Mouse (Mus musculus): ENCODE data around the gene Arhgap18. TPM values are rescaled to one million over a fixed set of nuclear protein-coding genes. Genes with fewer than 3 reads are reported as not detected.
A peak's percentile ranks its signal among the peaks of the same experiment; 100 is the strongest.

Gene Arhgap18
- polyA plus RNA-seq (2021): 25.7 TPM

DNA sequence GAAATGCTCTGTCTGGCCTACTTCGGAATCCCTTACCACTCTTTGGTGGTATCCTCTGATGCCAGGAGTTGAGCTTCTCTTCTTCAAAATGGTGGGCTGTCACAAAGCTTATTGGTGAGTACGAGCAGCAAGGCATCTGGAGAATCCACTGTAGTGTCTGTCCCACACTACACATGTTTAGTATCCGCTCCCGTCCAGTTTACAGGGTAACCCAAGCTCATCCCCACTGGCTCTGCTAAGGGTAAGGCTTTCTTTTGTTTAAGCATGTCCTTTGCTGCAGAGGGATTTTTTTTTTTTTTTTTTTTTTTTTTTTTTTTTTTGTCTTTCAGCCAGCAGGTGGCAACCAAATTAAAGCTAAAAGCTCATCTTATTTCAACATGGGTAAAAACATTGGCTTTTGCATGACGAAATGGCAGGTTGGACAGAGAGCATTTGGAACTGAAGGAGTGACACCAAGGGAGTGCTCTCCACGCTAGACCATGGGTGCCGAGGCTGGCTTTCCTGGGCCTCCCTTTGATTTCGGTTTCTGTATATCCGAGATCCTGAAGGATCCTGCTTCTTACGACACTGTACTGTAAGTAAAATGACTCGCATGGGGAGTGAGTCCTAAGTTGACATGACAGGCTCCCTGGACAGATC is at the start of gene Arhgap18:
Gene Arhgap18 (plus strand): TSS at position 493 of the 639 bp plus-strand sequence.
- in situ Hi-C loops (cut with MboI; ENCODE audit: low pct_unique_long_range_greater_than_20kb): loop anchor here (5.0 to 10.0 kb wide), 4 partner anchors 41 to 381 kb away; no protein-coding TSS in a partner anchor
- peak; percentile 5 for TF ChIP-seq CTCF (IDR thresholded peaks at IDR 0.05)
- POLR2A ChIA-PET: no interaction called here
- H3K27me3 ChIP-seq: no peaks in the 10 kb centered on the region
- CTCF ChIA-PET: interaction anchor here (0.6 to 7.1 kb wide), 27 partner anchors 10 to 887 kb away, joined by 3 to 98 read pairs (median 4); no protein-coding TSS in a partner anchor
- ATAC-seq (peak; percentile 33), DNase-seq (ENCODE audit: low read depth, low spot score) (no peak)

DNA sequence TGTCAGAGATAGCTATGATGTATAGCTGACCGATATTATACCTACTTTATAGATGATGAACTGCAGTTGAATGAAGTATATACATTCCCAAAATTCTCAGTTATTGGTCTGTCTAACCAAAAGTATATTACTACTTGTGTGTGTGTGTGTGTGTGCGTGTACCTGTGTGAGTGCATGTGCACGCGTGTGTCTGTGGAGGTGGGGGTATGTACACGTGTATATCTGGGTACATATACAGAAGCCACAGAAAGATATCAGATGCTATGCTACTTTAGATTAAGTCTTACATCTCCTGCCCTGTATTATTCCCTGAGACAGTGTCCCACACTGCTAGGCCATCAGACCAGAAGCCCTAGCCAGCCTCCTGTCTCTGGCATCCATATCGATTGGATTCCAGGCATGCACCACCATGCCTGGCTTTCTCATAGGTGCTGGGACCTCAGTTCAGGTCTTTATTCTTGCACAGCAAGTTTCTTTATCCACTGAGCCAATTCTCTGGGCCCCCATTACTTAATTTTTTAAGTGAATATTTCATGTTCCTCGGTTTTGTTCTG is 42.7 kb upstream of the Arhgap18 start:
- no peak for DNase-seq (ENCODE audit: low read depth, low spot score)
- ChIA-PET POLR2A (no interaction called here), CTCF (interaction anchor here (1.0 to 2.1 kb wide), 2 partner anchors 43 to 180 kb away, joined by 3 to 12 read pairs; partner anchors contain the start of gene Arhgap18)
- in situ Hi-C loops (cut with MboI; ENCODE audit: low pct_unique_long_range_greater_than_20kb): loop anchor here (5.0 to 10.0 kb wide), 4 partner anchors 42 to 336 kb away; partner anchors contain the start of genes Arhgap18 and L3mbtl3
- H3K27me3 ChIP-seq: peaks cover 9% of the 10 kb centered on the region
- no peak for ATAC-seq
- TF ChIP-seq CTCF (IDR thresholded peaks at IDR 0.05): no peak

DNA sequence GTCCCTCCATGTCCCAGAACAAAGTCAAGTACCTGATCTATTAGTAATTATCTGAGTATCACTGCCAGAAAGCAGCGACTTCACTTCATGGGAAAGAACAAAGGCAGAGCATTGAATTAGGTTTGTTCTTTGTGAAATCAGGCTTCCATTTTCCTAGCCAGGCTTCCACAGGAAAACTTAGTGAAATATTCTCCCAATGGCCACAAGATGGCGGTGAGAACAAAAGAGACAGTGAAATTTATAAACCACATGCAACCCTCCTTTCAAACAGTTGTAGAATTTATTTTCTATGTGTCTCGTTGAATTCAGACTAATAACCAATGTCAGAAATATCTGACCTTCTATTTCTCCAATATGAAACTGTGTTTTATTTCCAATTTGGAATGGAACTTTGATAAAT is 42.2 kb upstream of the Arhgap18 start:
- in situ Hi-C loops (cut with MboI; ENCODE audit: low pct_unique_long_range_greater_than_20kb): loop anchor here (5.0 to 10.0 kb wide), 4 partner anchors 41 to 336 kb away; partner anchors contain the start of genes Arhgap18 and L3mbtl3
- peak; percentile 66 for TF ChIP-seq CTCF (IDR thresholded peaks at IDR 0.05)
- POLR2A ChIA-PET: no interaction called here
- DNase-seq (ENCODE audit: low read depth, low spot score) (no peak), ATAC-seq (no peak)
- CTCF ChIA-PET: interaction anchor here (0.7 to 2.9 kb wide), 10 partner anchors 9 to 218 kb away, joined by 3 to 20 read pairs (median 3); partner anchors contain the start of gene Arhgap18
- H3K27me3 ChIP-seq: peaks cover 9% of the 10 kb centered on the region

DNA sequence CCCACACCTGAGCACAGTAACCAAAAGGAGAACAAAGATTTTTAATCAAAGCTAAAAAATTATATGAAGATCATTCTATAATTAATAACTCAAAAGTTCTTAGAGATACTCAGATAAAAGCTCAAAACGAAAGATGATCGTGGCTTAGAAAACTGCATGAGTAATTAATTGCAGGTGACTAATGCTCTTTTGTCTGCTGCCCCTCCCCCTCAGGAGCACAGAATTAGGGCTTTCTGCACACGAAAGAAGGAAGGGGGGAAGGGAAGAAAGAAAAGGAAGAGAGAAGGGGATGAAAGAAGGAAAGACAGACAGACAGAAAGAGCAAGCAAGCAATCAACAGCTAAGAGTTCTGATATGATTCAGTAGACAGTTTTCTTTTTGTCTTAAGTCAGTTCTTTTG is 39.2 kb upstream of the Arhgap18 start:
- CTCF ChIA-PET: interaction anchor here (0.9 to 2.9 kb wide), 3 partner anchors 37 to 282 kb away, joined by 3 to 20 read pairs (median 3); partner anchors contain the start of gene Arhgap18
- TF ChIP-seq CTCF (IDR thresholded peaks at IDR 0.05): no peak
- POLR2A ChIA-PET: no interaction called here
- in situ Hi-C loops (cut with MboI; ENCODE audit: low pct_unique_long_range_greater_than_20kb): loop anchor here (5.0 to 10.0 kb wide), 4 partner anchors 38 to 339 kb away; partner anchors contain the start of genes Arhgap18 and L3mbtl3
- peaks cover 3% of the 10 kb centered on the region for H3K27me3 ChIP-seq
- ATAC-seq: no peak
- DNase-seq (ENCODE audit: low read depth, low spot score): no peak

DNA sequence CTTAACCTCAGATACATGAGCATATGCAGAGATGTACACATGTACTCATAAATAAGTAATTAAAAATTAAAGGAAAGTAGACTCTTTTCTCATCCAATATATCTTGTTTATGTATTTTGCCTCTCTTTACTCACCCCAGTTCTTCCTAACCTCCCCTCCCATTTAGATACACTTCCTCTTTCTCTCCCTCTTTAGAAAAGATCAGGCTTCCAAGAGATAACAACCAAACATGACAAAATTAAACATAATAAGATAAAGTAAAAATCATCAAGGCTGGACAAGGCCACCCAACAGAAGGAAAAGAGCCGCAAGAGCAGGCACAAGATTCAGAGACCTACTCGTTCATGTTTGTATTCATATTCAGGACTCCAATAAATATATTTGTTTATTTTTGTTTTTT is 28.5 kb upstream of the Arhgap18 start:
- no peaks in the 10 kb centered on the region for H3K27me3 ChIP-seq
- no peak for DNase-seq (ENCODE audit: low read depth, low spot score)
- no peak for TF ChIP-seq CTCF (IDR thresholded peaks at IDR 0.05)
- ATAC-seq: no peak
- in situ Hi-C loops (cut with MboI; ENCODE audit: low pct_unique_long_range_greater_than_20kb): no loop called here
- CTCF ChIA-PET: interaction anchor here (0.8 kb wide), 1 partner anchor 25 kb away, joined by 3 read pairs; no protein-coding TSS in a partner anchor
- POLR2A ChIA-PET: no interaction called here

DNA sequence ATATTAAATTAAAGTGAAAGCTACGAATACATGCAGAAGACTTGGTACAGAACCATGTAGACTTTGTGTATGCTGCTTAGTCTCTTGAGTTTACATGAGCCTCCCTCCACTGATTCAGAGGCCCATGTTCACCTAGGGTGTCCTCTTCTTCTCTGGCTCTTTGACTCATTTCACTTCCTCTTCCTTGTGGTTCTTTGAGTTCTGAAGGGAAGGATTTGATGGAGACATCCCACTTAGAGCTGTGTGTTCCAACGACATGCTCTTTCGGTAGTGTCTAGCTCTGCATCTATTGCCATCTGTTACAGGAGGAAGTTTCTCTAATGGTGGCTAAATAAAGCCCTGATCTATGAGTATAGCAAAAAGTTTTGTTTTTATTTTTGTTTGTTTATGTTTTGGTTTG is 28.0 kb upstream of the Arhgap18 start:
- H3K27me3 ChIP-seq: no peaks in the 10 kb centered on the region
- ChIA-PET CTCF (interaction anchor here (0.8 kb wide), 1 partner anchor 25 kb away, joined by 3 read pairs; no protein-coding TSS in a partner anchor), POLR2A (no interaction called here)
- no peak for ATAC-seq
- in situ Hi-C loops (cut with MboI; ENCODE audit: low pct_unique_long_range_greater_than_20kb): no loop called here
- TF ChIP-seq CTCF (IDR thresholded peaks at IDR 0.05): no peak
- DNase-seq (ENCODE audit: low read depth, low spot score): no peak

DNA sequence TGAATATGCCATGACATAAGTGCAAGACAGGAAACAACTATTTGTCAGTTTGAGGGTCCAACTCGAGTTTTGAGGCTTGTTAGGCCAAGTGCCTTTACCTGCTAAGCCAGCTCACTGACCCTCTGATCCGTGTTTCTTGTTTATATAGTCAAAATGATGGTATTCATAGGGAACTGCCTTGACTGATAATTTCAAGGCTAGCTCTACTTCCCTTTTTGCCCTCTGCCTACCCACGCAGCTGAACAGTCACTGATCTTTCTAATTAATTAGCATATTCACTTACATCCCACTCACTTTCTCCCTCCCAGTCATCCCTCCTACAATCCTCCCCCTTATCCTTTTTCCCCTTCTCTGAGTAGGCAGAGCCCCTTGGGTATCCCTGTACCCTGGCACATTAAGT is 2.4 kb upstream of the Arhgap18 start:
- TF ChIP-seq CTCF (IDR thresholded peaks at IDR 0.05): no peak
- POLR2A ChIA-PET: interaction anchor here (1.5 kb wide), 1 partner anchor 35 kb away, joined by 4 read pairs; no protein-coding TSS in a partner anchor
- no peaks in the 10 kb centered on the region for H3K27me3 ChIP-seq
- CTCF ChIA-PET: interaction anchor here (0.8 to 7.1 kb wide), 5 partner anchors 30 to 378 kb away, joined by 3 to 98 read pairs (median 3); no protein-coding TSS in a partner anchor
- DNase-seq (ENCODE audit: low read depth, low spot score) (no peak), ATAC-seq (no peak)
- in situ Hi-C loops (cut with MboI; ENCODE audit: low pct_unique_long_range_greater_than_20kb): loop anchor here (5.0 to 10.0 kb wide), 4 partner anchors 39 to 379 kb away; no protein-coding TSS in a partner anchor

DNA sequence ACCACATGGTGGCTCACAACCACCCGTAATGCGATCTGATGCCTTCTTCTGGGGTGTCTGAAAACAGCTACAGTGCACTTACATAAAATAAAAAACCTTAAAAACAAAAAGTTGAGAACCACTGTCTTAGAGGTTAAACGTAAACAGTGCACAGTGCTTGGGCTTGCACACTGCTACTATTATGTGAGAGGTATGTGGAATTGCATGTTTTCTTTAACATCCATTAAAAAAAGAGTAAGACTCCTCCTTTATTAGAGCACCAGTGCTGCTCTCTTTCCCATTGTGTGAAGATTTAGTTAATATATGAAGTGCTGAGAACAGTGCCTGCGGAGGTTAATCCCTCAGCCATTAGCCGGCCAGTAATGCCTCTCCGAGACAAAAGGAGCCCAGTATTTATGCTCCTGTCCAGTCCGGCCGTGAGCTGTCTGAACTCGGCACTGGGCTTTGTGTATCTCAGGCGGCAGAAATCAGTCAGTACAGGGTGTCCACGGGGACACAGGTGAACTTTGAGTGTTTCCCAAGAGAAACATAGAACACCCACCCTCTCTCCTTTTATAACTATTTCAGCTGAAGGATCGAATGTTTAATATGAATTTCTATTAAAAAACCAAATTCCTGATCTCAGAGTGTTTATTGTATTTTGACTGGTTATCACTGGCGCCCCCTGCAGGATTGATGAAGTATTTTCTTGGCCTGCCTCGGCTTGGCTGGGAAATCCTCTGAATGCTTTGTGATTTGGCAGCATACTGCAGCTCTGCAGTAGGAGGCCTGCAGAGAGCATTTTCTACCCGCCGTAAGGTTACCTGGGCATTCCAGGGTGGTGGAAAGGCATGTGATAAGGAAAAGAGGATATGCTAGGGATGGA is 925 bp upstream of the Arhgap18 start:
- in situ Hi-C loops (cut with MboI; ENCODE audit: low pct_unique_long_range_greater_than_20kb): loop anchor here (5.0 to 10.0 kb wide), 4 partner anchors 40 to 380 kb away; no protein-coding TSS in a partner anchor
- TF ChIP-seq CTCF (IDR thresholded peaks at IDR 0.05): peak; percentile 84
- CTCF ChIA-PET: interaction anchor here (0.6 to 7.1 kb wide), 30 partner anchors 9 to 886 kb away, joined by 3 to 98 read pairs (median 3); no protein-coding TSS in a partner anchor
- DNase-seq (ENCODE audit: low read depth, low spot score): no peak
- peak; percentile 65 for ATAC-seq
- no peaks in the 10 kb centered on the region for H3K27me3 ChIP-seq
- POLR2A ChIA-PET: no interaction called here

DNA sequence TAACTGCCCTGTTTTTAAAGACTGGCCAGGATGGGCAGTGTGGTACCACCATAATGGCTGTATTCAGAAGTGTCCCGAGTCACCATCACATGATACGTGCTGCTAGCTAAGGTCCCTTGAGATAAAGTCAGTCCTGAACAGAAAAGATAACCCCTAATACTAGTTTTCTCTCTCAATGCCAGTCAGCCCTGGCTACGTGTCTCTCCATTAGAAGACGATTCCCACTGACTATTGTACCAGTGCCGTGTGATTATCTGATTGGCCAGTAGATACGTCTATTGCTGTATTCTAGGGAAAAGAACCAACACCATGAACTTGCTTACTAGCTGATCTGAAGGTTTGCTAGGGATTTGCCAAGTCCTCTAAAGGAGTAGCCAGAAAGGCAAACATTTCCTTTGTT is 785 bp downstream of the Arhgap18 start:
- H3K27me3 ChIP-seq: no peaks in the 10 kb centered on the region
- DNase-seq (ENCODE audit: low read depth, low spot score) (no peak), ATAC-seq (no peak)
- TF ChIP-seq CTCF (IDR thresholded peaks at IDR 0.05): no peak
- in situ Hi-C loops (cut with MboI; ENCODE audit: low pct_unique_long_range_greater_than_20kb): loop anchor here (5.0 to 10.0 kb wide), 4 partner anchors 42 to 382 kb away; no protein-coding TSS in a partner anchor
- POLR2A ChIA-PET: no interaction called here
- CTCF ChIA-PET: interaction anchor here (1.0 to 7.1 kb wide), 7 partner anchors 41 to 134 kb away, joined by 3 to 98 read pairs (median 3); no protein-coding TSS in a partner anchor

DNA sequence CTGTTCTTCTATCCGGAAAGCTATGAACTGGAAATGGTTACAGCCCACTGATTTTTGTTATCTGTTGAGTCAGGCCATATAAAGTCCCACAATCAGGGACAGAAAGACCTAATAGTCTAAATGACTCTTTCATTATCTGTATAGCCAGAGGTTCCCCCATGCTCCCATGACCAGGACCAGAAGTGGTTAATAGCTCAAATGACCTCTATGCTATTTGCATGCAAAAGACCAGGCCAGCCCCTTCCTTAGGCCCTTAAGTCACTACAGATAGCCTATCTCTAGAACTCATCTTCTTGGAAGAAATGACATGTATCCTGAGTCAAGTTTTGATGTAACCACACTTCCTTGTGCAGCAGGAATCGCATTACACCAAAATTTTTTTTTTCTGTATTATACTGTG is 4.0 kb downstream of the Arhgap18 start:
- ChIA-PET CTCF (interaction anchor here (1.1 to 1.3 kb wide), 2 partner anchors 42 to 133 kb away, joined by 4 to 5 read pairs; no protein-coding TSS in a partner anchor), POLR2A (no interaction called here)
- in situ Hi-C loops (cut with MboI; ENCODE audit: low pct_unique_long_range_greater_than_20kb): loop anchor here (10.0 kb wide), 1 partner anchor 238 kb away; no protein-coding TSS in a partner anchor
- ATAC-seq (no peak), DNase-seq (ENCODE audit: low read depth, low spot score) (no peak)
- H3K27me3 ChIP-seq: no peaks in the 10 kb centered on the region
- no peak for TF ChIP-seq CTCF (IDR thresholded peaks at IDR 0.05)
